Mouse (Mus musculus) CH12.LX (cell line): Measurements from ENCODE around the gene Lhfpl3. TPM values are rescaled to one million over a fixed set of nuclear protein-coding genes. Genes with fewer than 3 reads are reported as not detected.

ENCODE experiments used
- DNase-seq: peaks from one replicate; pipeline ENCODE4 v3.0.0-alpha.2; 2013; ENCODE audit errors: extremely low read depth
- H3K27ac ChIP-seq: 2 replicates; pipeline ENCODE4 v1.5.1; 2012; ENCODE audit warnings: low read depth, mild to moderate bottlenecking, control low read depth, moderate library complexity; ENCODE audit not compliant: insufficient read depth
- H3K27me3 ChIP-seq: replicated peaks from 2 replicates; pipeline ENCODE3; 2012; ENCODE audit warnings: inconsistent platforms
- H3K36me3 ChIP-seq, 2 experiments: replicated peaks in 1 of 2; 2 replicates each; pipeline versions ENCODE3 to v1.6.1; 2012; ENCODE audit warnings: inconsistent platforms in 1 of 2, low read length in 1 of 2, mild to moderate bottlenecking in 1 of 2, mixed read lengths in 1 of 2, moderate library complexity in 1 of 2; ENCODE audit not compliant: control insufficient read depth in 1 of 2, insufficient read depth in 1 of 2
- H3K4me1 ChIP-seq, 2 experiments: 2 replicates each; pipeline ENCODE4 v1.6.1; 2012; ENCODE audit warnings: inconsistent platforms in 1 of 2, moderate library complexity in 1 of 2; ENCODE audit not compliant: insufficient read depth in 2 of 2, control insufficient read depth in 1 of 2
- H3K4me2 ChIP-seq: 2 replicates; pipeline ENCODE4 v1.6.1; 2012; ENCODE audit warnings: low read depth, mild to moderate bottlenecking, control low read depth; ENCODE audit not compliant: poor library complexity, insufficient read depth, severe bottlenecking
- H3K4me3 ChIP-seq, 3 experiments: fragments of 150-350 bp in 1 of 3; sonication (generic) in 1 of 3; replicated peaks in 1 of 3; 2 replicates each; pipeline versions ENCODE3 to v1.5.1; 2011 to 2012; ENCODE audit warnings: low read depth in 2 of 3, low read length in 2 of 3, mild to moderate bottlenecking in 2 of 3, moderate library complexity in 2 of 3, control low read depth in 1 of 3, improper control_type of control experiment in 1 of 3, inconsistent platforms in 1 of 3, mixed read lengths in 1 of 3; ENCODE audit not compliant: poor library complexity in 1 of 3
- H3K79me2 ChIP-seq: replicated peaks from 2 replicates; pipeline ENCODE4 v1.6.1; 2012; ENCODE audit warnings: mild to moderate bottlenecking, moderate library complexity; ENCODE audit not compliant: control insufficient read depth, poor library complexity, insufficient read depth, severe bottlenecking; ENCODE audit errors: extremely low read depth
- H3K9ac ChIP-seq: 2 replicates; pipeline ENCODE4 v1.6.1; 2012; ENCODE audit warnings: low read depth, mild to moderate bottlenecking, control low read depth, moderate library complexity; ENCODE audit not compliant: insufficient read depth
- H3K9me3 ChIP-seq: replicated peaks from 2 replicates; pipeline ENCODE3; 2012; ENCODE audit warnings: low read length, inconsistent platforms, mixed read lengths
- BHLHE40 ChIP-seq: IDR thresholded peaks from 2 replicates; pipeline ENCODE4 v1.6.1; 2011; ENCODE audit warnings: mild to moderate bottlenecking, low read depth, low read length, improper control_type of control experiment
- CHD1 ChIP-seq: IDR thresholded peaks from 2 replicates; pipeline ENCODE4 v1.6.1; 2012; ENCODE audit warnings: low read depth, low read length, improper control_type of control experiment, inconsistent platforms
- CHD2 ChIP-seq: IDR thresholded peaks from 2 replicates; pipeline ENCODE4 v1.6.1; 2011; ENCODE audit warnings: low read length, improper control_type of control experiment
- CTCF ChIP-seq, 2 experiments: IDR thresholded peaks in 1 of 2; conservative IDR thresholded peaks in 1 of 2; 2 replicates each; pipeline ENCODE4 v1.5.1; 2011 to 2012; ENCODE audit warnings: low read depth in 2 of 2, low read length in 2 of 2, improper control_type of control experiment in 1 of 2, inconsistent platforms in 1 of 2, mild to moderate bottlenecking in 1 of 2, moderate library complexity in 1 of 2
- E2F4 ChIP-seq: IDR thresholded peaks from 2 replicates; pipeline ENCODE4 v1.6.1; 2011; ENCODE audit warnings: low read depth, low read length, improper control_type of control experiment; ENCODE audit not compliant: insufficient replicate concordance
- ELF1 ChIP-seq: IDR thresholded peaks from 2 replicates; pipeline ENCODE4 v1.6.1; 2014; ENCODE audit warnings: low read depth, mild to moderate bottlenecking, inconsistent platforms, low read length, improper control_type of control experiment
- EP300 ChIP-seq: IDR thresholded peaks from 2 replicates; pipeline ENCODE4 v1.6.1; 2011; ENCODE audit warnings: low read length, improper control_type of control experiment
- ETS1 ChIP-seq: conservative IDR thresholded peaks from 2 replicates; pipeline ENCODE4 v1.6.1; 2012; ENCODE audit warnings: low read depth, mild to moderate bottlenecking, inconsistent platforms, low read length, improper control_type of control experiment, moderate library complexity
- GABPA ChIP-seq: IDR thresholded peaks from 2 replicates; pipeline ENCODE4 v1.6.1; 2012; ENCODE audit warnings: low read depth, low read length, improper control_type of control experiment, inconsistent platforms; ENCODE audit not compliant: insufficient replicate concordance
- HCFC1 ChIP-seq: IDR thresholded peaks from 2 replicates; pipeline ENCODE4 v1.6.1; 2012; ENCODE audit warnings: low read depth, mild to moderate bottlenecking, inconsistent platforms, low read length, improper control_type of control experiment
- IRF4 ChIP-seq: IDR thresholded peaks from 2 replicates; pipeline ENCODE4 v1.6.1; 2014; ENCODE audit warnings: low read depth, mild to moderate bottlenecking, inconsistent platforms, low read length, improper control_type of control experiment
- JUN ChIP-seq: IDR thresholded peaks from 2 replicates; pipeline ENCODE4 v1.6.1; 2011; ENCODE audit warnings: low read depth, mild to moderate bottlenecking, low read length, improper control_type of control experiment, moderate library complexity; ENCODE audit not compliant: insufficient read depth
- JUND ChIP-seq: conservative IDR thresholded peaks from 2 replicates; pipeline ENCODE4 v1.6.1; 2011; ENCODE audit warnings: low read depth, low read length, improper control_type of control experiment
- KAT2A ChIP-seq: IDR thresholded peaks from 2 replicates; pipeline ENCODE4 v1.6.1; 2012; ENCODE audit warnings: low read length, improper control_type of control experiment, inconsistent platforms; ENCODE audit not compliant: insufficient replicate concordance
- MAFK ChIP-seq: IDR thresholded peaks from 2 replicates; pipeline ENCODE4 v1.6.1; 2011; ENCODE audit warnings: low read length, improper control_type of control experiment; ENCODE audit not compliant: insufficient replicate concordance
- MAX ChIP-seq: IDR thresholded peaks from 2 replicates; pipeline ENCODE4 v1.6.1; 2011; ENCODE audit warnings: low read length, improper control_type of control experiment
- MAZ ChIP-seq: IDR thresholded peaks from 2 replicates; pipeline ENCODE4 v1.6.1; 2012; ENCODE audit warnings: low read depth, mild to moderate bottlenecking, inconsistent platforms, low read length, improper control_type of control experiment, moderate library complexity
- MEF2A ChIP-seq: IDR thresholded peaks from 2 replicates; pipeline ENCODE4 v1.6.1; 2014; ENCODE audit warnings: low read depth, mild to moderate bottlenecking, inconsistent platforms, low read length, improper control_type of control experiment, borderline replicate concordance
- MXI1 ChIP-seq: IDR thresholded peaks from 2 replicates; pipeline ENCODE4 v1.6.1; 2011; ENCODE audit warnings: mild to moderate bottlenecking, low read depth, low read length, improper control_type of control experiment
- MYC ChIP-seq: IDR thresholded peaks from 2 replicates; pipeline ENCODE4 v1.6.1; 2011; ENCODE audit warnings: low read depth, mild to moderate bottlenecking, improper control_type of control experiment, low read length
- NELFE ChIP-seq: IDR thresholded peaks from 2 replicates; pipeline ENCODE4 v1.6.1; 2011; ENCODE audit warnings: low read depth, low read length, improper control_type of control experiment
- NRF1 ChIP-seq: IDR thresholded peaks from 2 replicates; pipeline ENCODE4 v1.6.1; 2014; ENCODE audit warnings: low read depth, mild to moderate bottlenecking, inconsistent platforms, low read length, improper control_type of control experiment, moderate library complexity
- PAX5 ChIP-seq: IDR thresholded peaks from 2 replicates; pipeline ENCODE4 v1.6.1; 2012; ENCODE audit warnings: low read length, inconsistent platforms, mixed read lengths
- POLR2A ChIP-seq: IDR thresholded peaks from 2 replicates; pipeline ENCODE4 v1.6.1; 2011; ENCODE audit warnings: low read depth, mild to moderate bottlenecking, improper control_type of control experiment, low read length
- POLR2AphosphoS2 ChIP-seq: IDR thresholded peaks from 2 replicates; pipeline ENCODE4 v1.6.1; 2011; ENCODE audit warnings: low read depth, low read length, improper control_type of control experiment
- RAD21 ChIP-seq: IDR thresholded peaks from 2 replicates; pipeline ENCODE4 v1.6.1; 2011; ENCODE audit warnings: low read depth, mild to moderate bottlenecking, low read length, improper control_type of control experiment, moderate library complexity
- RCOR1 ChIP-seq: conservative IDR thresholded peaks from 2 replicates; pipeline ENCODE4 v1.6.1; 2012; ENCODE audit warnings: low read depth, mild to moderate bottlenecking, inconsistent platforms, low read length, improper control_type of control experiment
- SIN3A ChIP-seq: IDR thresholded peaks from 2 replicates; pipeline ENCODE4 v1.6.1; 2012; ENCODE audit warnings: low read length, improper control_type of control experiment, inconsistent platforms
- SMC3 ChIP-seq: IDR thresholded peaks from 2 replicates; pipeline ENCODE4 v1.6.1; 2011; ENCODE audit warnings: low read depth, low read length, improper control_type of control experiment
- TBP ChIP-seq: conservative IDR thresholded peaks from 2 replicates; pipeline ENCODE4 v1.6.1; 2011; ENCODE audit warnings: low read depth, low read length, improper control_type of control experiment
- TCF12 ChIP-seq: IDR thresholded peaks from 2 replicates; pipeline ENCODE4 v1.6.1; 2014; ENCODE audit warnings: low read depth, mild to moderate bottlenecking, inconsistent platforms, low read length, improper control_type of control experiment
- UBTF ChIP-seq: IDR thresholded peaks from 2 replicates; pipeline ENCODE4 v1.6.1; 2012; ENCODE audit warnings: low read depth, mild to moderate bottlenecking, inconsistent platforms, low read length, improper control_type of control experiment, moderate library complexity
- USF1 ChIP-seq: IDR thresholded peaks from 2 replicates; pipeline ENCODE4 v1.6.1; 2014; ENCODE audit warnings: low read depth, mild to moderate bottlenecking, inconsistent platforms, low read length, improper control_type of control experiment
- USF2 ChIP-seq: conservative IDR thresholded peaks from 2 replicates; pipeline ENCODE4 v1.6.1; 2011; ENCODE audit warnings: low read depth, low read length, improper control_type of control experiment
- ZC3H11A ChIP-seq: IDR thresholded peaks from 2 replicates; pipeline ENCODE4 v1.6.1; 2012; ENCODE audit warnings: low read depth, mild to moderate bottlenecking, inconsistent platforms, low read length, improper control_type of control experiment
- ZKSCAN1 ChIP-seq: IDR thresholded peaks from 2 replicates; pipeline ENCODE4 v1.6.1; 2012; ENCODE audit warnings: low read depth, inconsistent platforms, low read length, improper control_type of control experiment, borderline replicate concordance
- ZMIZ1 ChIP-seq: IDR thresholded peaks from 2 replicates; pipeline ENCODE4 v1.6.1; 2012; ENCODE audit warnings: low read depth, mild to moderate bottlenecking, inconsistent platforms, low read length, improper control_type of control experiment
- ZNF384 ChIP-seq: IDR thresholded peaks from 2 replicates; pipeline ENCODE4 v1.6.1; 2012; ENCODE audit warnings: low read depth, low read length, improper control_type of control experiment, inconsistent platforms
- dilution Hi-C: fragments of 300-500 bp; cut with MboI; formaldehyde crosslinking; loops from 2 replicates; pipeline ENCODE4 v1.14.3; 2020; ENCODE audit warnings: low sequenced_read_pairs; ENCODE audit not compliant: extremely low pct_unique_long_range_greater_than_20kb, extremely low pct_ligation_motif_present
- in situ Hi-C: fragments of 300-500 bp; cut with MboI; formaldehyde crosslinking; loops from 3 replicates; pipeline ENCODE4 v1.14.3; 2019; ENCODE audit warnings: low sequenced_read_pairs, low pct_ligation_motif_present, low pct_unique_long_range_greater_than_20kb, mixed read lengths
- polyA plus RNA-seq: library from polyadenylated mRNA; unstranded; fragments of >175 nt; gene quantifications from 2 replicates; pipeline ENCODE4 v1.2.1, GENCODE M21; 2012; ENCODE audit warnings: low read depth; ENCODE audit not compliant: insufficient read length
- total RNA-seq, 2 experiments: library from RNA; depleted of rRNA; stranded (reverse); fragments of 300-350 nt in 1 of 2; fragments of >200 nt in 1 of 2; gene quantifications; 2 replicates each; pipeline ENCODE4 v1.2.3; 2012 to 2014

Lhfpl3 gene
- total and polyA plus RNA-seq, 3 experiments = 0.08 to 0.11 TPM; not detected in 1

GRCm38 (mm10) chr5:23224759-23225536 lies 479.1 kb downstream of the Lhfpl3 start:
- peak; percentile 64 for DNase-seq
- H3K9me3 ChIP-seq = no peaks in the 10 kb centered on the region
- H3K36me3 ChIP-seq = no peaks in the 10 kb centered on the region
- no peak overlapping the region for H3K9ac ChIP-seq
- TF ChIP-seq IRF4 (peak; percentile 25; the same call in 1 of the 2 replicates), HCFC1 (no peak), SMC3 (peak; percentile 71), CHD2 (peak; percentile 27; the same call in 1 of the 2 replicates), USF2 (no peak), NELFE (0 out of 2 replicates have a peak, but pooled peaks have one; percentile 12), JUN (no peak), ETS1 (no peak), NRF1 (no peak), E2F4 (no peak), MAFK (no peak), CHD1 (no peak), BHLHE40 (no peak), MXI1 (no peak), MEF2A (0 out of 2 replicates have a peak, but pooled peaks have one; percentile 36), ZC3H11A (peak; percentile 21; the same call in 1 of the 2 replicates), JUND (no peak), MAZ (peak; percentile 81), ZNF384 (peak; percentile 99), RAD21 (peak; percentile 76), MAX (0 out of 2 replicates have a peak, but pooled peaks have one; percentile 24), ELF1 (no peak), TCF12 (no peak), TBP (no peak), KAT2A (no peak), POLR2A (no peak), EP300 (no peak), SIN3A (no peak), UBTF (no peak), USF1 (no peak), PAX5 (no peak), GABPA (no peak), ZMIZ1 (no peak), POLR2AphosphoS2 (no peak), ZKSCAN1 (no peak), CTCF (conservative IDR thresholded peaks at IDR 0.05 in 1 of 2, IDR thresholded peaks at IDR 0.05 in 1 of 2; ENCODE audit: low read depth in 2 of 2, low read length in 2 of 2) (peak; percentile 7 to 80; a peak in 2 of 4 replicates), MYC (no peak), RCOR1 (no peak)
- no peak overlapping the region for H3K4me3 ChIP-seq
- H3K79me2 ChIP-seq = no peaks in the 10 kb centered on the region
- dilution Hi-C loops = no loop called here
- H3K4me1 ChIP-seq = peaks cover 0 to 7% of the 10 kb centered on the region in 2 experiments; a peak in 1 of 4 replicates
- no peak overlapping the region for H3K27ac ChIP-seq
- H3K4me2 ChIP-seq = peak overlapping the region; percentile 30; the same call in 1 of the 2 replicates
- in situ Hi-C loops = loop anchor here (25.0 kb wide), 2 partner anchors 263 to 488 kb away; partner anchors contain the start of gene Lhfpl3
- no peaks in the 10 kb centered on the region for H3K27me3 ChIP-seq
